Mouse (Mus musculus) hindbrain, embryonic 16.5 days (tissue): ENCODE measurements around the gene Ssbp1. TPM values are rescaled to one million over a fixed set of nuclear protein-coding genes. Genes with fewer than 3 reads are reported as not detected.

Experiments used
- ATAC-seq: fragments of 200-750 bp; cut with Nextera tagmentation; 2 replicates; pipeline ENCODE4 v1.8.0; 2017; ENCODE audit warnings: moderate TSS enrichment, moderate library complexity
- H3K27ac ChIP-seq: fragments of 300-500 bp; sonication (generic); 2 replicates; pipeline ENCODE4 v1.5.1; 2014; ENCODE audit warnings: low read depth, mild to moderate bottlenecking, control low read depth, low read length, moderate library complexity
- H3K27me3 ChIP-seq: fragments of 300-500 bp; sonication (generic); replicated peaks from 2 replicates; pipeline ENCODE4 v1.6.1; 2014; ENCODE audit warnings: low read length; ENCODE audit not compliant: control insufficient read depth, insufficient read depth
- H3K36me3 ChIP-seq: fragments of 300-500 bp; sonication (generic); 2 replicates; pipeline ENCODE4 v1.6.1; 2014; ENCODE audit warnings: mild to moderate bottlenecking, low read length, moderate library complexity, mixed read lengths; ENCODE audit not compliant: control insufficient read depth, insufficient read depth
- H3K4me1 ChIP-seq: fragments of 300-500 bp; sonication (generic); 2 replicates; pipeline ENCODE4 v1.6.1; 2014; ENCODE audit warnings: low read depth, low read length; ENCODE audit not compliant: control insufficient read depth, insufficient read depth
- H3K4me2 ChIP-seq: fragments of 300-500 bp; sonication (generic); 2 replicates; pipeline ENCODE4 v1.6.1; 2014; ENCODE audit warnings: mild to moderate bottlenecking, low read length, control low read depth, moderate library complexity
- H3K4me3 ChIP-seq: fragments of 300-500 bp; sonication (generic); 2 replicates; pipeline ENCODE4 v1.5.1; 2014; ENCODE audit warnings: mild to moderate bottlenecking, low read length, control low read depth, moderate library complexity
- H3K9ac ChIP-seq: fragments of 300-500 bp; sonication (generic); 2 replicates; pipeline ENCODE4 v1.6.1; 2014; ENCODE audit warnings: low read depth, mild to moderate bottlenecking, control low read depth, low read length, moderate library complexity
- H3K9me3 ChIP-seq: fragments of 300-500 bp; sonication (generic); 2 replicates; pipeline ENCODE4 v1.6.1; 2014; ENCODE audit warnings: mild to moderate bottlenecking, low read length, moderate library complexity; ENCODE audit not compliant: control insufficient read depth
- WGBS: fragments of 180-500 bp; shearing (Covaris S2); extraction: QIAGEN DNeasy Blood & Tissue Kit; methylation state at CpG from one replicate; pipeline ENCODE4 v1.1.7; 2014; 5-methylcytosine and 5-hydroxymethylcytosine counted together
- polyA plus RNA-seq: library from polyadenylated mRNA; unstranded; fragments of >200 nt; fragmentation: Nextera tagmentation; extraction: Ambion mirVana; gene quantifications from 2 replicates; pipeline ENCODE4 v1.2.1, GENCODE M21; 2015

Gene Ssbp1
- polyA plus RNA-seq, 1 experiment from 2014 or later: 90.6 TPM

DNA sequence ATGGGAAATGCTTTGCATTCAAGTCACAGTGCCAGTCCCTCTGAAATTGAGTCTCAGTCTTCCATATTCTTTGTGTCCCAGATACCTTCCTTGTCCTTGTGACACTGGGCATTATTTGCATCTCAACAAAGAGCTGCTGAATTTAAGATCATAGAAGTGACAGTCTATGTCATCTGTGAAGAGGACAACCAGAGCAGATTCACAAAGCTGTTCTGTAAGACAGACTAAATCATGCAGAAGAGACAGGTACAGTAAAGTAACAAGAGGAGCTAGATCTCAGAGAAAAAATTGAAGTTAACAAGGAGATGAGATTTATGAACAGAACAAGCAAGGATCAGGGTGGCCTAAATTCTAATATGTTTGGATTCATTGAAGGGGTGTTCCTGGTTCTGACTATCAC, 19.8 kb downstream of the Ssbp1 start, which contains the start of gene Tas2r137:
Tas2r137 (plus strand) TSS at position 301 of the 400 bp plus-strand sequence.
- no peak for ATAC-seq
- Histone ChIP-seq H3K36me3 (no peaks in the 10 kb centered on the region), H3K9me3 (no peaks in the 10 kb centered on the region), H3K27me3 (no peaks in the 10 kb centered on the region), H3K9ac (no peak within 1 kb of the TSS), H3K27ac (no peak within 1 kb of the TSS), H3K4me2 (no peak within 1 kb of the TSS), H3K4me1 (no peaks in the 10 kb centered on the region), H3K4me3 (no peak within 1 kb of the TSS)

DNA sequence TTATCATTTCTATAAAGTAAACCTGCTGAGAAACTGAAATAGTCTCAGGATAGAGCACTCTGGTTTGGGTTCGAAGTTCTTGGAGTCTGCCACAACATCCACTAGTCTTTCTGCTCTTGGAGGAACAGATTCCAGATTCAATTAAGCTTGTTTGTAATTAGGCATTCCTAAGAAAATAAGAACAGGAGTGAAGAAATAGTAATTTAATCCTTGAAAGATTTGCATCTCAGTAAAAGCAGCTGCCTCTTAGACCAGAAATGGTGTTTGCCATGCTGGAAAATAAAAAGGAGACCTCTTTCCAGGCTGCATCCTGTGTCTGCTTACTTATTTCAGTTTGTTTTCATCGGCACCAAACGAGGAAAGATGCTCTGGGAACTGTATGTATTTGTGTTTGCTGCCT, 22.1 kb downstream of the Ssbp1 start, which contains the start of gene Tas2r108:
Tas2r108 (plus strand) TSS at position 301 of the 400 bp plus-strand sequence.
- H3K4me1 ChIP-seq: no peaks in the 10 kb centered on the region
- no peak for ATAC-seq
- H3K4me2 ChIP-seq: no peak within 1 kb of the TSS
- 92% methylated on average over 3 of the region's 3 CpGs for WGBS
- no peaks in the 10 kb centered on the region for H3K27me3 ChIP-seq
- H3K36me3 ChIP-seq: no peaks in the 10 kb centered on the region
- no peak within 1 kb of the TSS for H3K9ac ChIP-seq
- no peaks in the 10 kb centered on the region for H3K9me3 ChIP-seq
- no peak within 1 kb of the TSS for H3K27ac ChIP-seq
- no peak within 1 kb of the TSS for H3K4me3 ChIP-seq

DNA sequence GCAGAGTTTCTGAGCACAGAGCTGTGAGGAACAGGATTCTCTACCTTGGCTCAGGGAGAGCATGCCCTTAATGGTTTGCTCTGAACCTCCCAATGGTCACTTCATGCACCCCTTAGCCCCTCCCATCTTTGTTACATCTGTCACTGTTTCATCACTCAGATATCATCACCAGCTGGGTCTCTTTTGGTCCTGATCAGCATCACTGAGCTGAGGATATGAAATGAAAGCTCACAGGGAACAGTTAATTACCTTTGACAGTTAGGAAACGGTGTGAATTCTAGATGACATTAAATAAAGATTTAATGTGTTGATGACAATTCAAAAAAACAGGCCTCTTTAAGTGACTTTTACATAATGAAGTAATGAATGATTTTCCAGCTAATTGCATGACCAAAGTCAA, 48.3 kb downstream of the Ssbp1 start, which contains the start of gene Prss37:
Prss37 (minus strand) TSS at position 101 of the 400 bp plus-strand sequence.
- no peaks in the 10 kb centered on the region for H3K36me3 ChIP-seq
- H3K27ac ChIP-seq: no peak within 1 kb of the TSS
- no peak within 1 kb of the TSS for H3K9ac ChIP-seq
- no peak within 1 kb of the TSS for H3K4me2 ChIP-seq
- no peaks in the 10 kb centered on the region for H3K9me3 ChIP-seq
- H3K4me3 ChIP-seq: no peak within 1 kb of the TSS
- WGBS: 70% methylated on average over 1 of the region's 1 CpGs
- H3K4me1 ChIP-seq: no peaks in the 10 kb centered on the region
- ATAC-seq: no peak
- no peaks in the 10 kb centered on the region for H3K27me3 ChIP-seq

Other genes with a start within 250 kb of the Ssbp1 start
- gene Agk, start 146.2 kb upstream of the Ssbp1 start, polyA plus RNA-seq: 67.9 and 68.2 TPM in 2 replicates
- gene E330009J07Rik, start 35.2 kb upstream of the Ssbp1 start, polyA plus RNA-seq: 12.8 and 16.7 TPM in 2 replicates
- gene Wee2, start 32.3 kb upstream of the Ssbp1 start, polyA plus RNA-seq: 0.31 and 0.37 TPM in 2 replicates
- gene Tas2r137, start 19.9 kb downstream of the Ssbp1 start, polyA plus RNA-seq: not detected in 2 replicates
- not detected in 2 replicates for gene Tas2r108, start 22.2 kb downstream of the Ssbp1 start, polyA plus RNA-seq
- not detected in 2 replicates for gene Prss37, start 48.2 kb downstream of the Ssbp1 start, polyA plus RNA-seq
- 0.21 TPM in 1 of 2 replicates, not detected in the other for gene Olfr461, start 83.7 kb downstream of the Ssbp1 start, polyA plus RNA-seq
- gene Olfr460, start 98.1 kb downstream of the Ssbp1 start, polyA plus RNA-seq: not detected in 2 replicates
- gene Clec5a, start 114.5 kb downstream of the Ssbp1 start, polyA plus RNA-seq: 0.64 and 1.2 TPM in 2 replicates
- gene Tas2r138, start 142.0 kb downstream of the Ssbp1 start, polyA plus RNA-seq: not detected in 2 replicates
- 0.11 and 0.25 TPM in 2 replicates for gene Mgam, start 157.5 kb downstream of the Ssbp1 start, polyA plus RNA-seq